Comparison of ENCODE assay signal across 24 mouse cellular contexts in the genomic region with DNA sequence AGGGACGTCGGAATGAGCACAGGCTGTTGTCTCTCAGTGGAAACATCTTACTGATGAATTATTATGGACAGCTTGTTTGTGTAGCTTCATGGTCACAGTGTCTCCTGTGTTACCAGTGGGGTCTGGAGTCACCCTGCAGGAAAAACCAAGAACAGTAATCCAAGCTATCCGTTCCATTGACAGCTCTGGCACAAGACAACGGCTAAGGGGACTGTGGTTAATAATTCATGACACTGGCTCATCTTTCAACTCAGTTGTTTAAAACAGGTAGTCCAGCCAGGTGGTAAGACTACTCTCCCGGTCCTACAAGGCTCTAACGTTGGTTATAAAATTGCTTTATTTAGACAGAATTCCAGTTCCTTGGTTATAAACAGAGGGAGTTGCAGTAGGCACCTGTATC. TPM values are rescaled to one million over a fixed set of nuclear protein-coding genes. Genes with fewer than 3 reads are reported as not detected.
DNase-seq lines count a peak whose midpoint lies in the region; ATAC-seq lines count a peak whose summit lies in the region.
"Had no signal": no experiment of that assay in that cellular context is flagged by ENCODE, and none has a peak within 500 bp of the region (broad histone marks: within the 10 kb centered on the region; RNA-seq: fewer than 3 reads in every experiment).

No protein-coding gene starts in this region.

- ATAC-seq in kidney, embryonic 14.5 days (ENCODE audit: low FRiP score, low TSS enrichment) = no peak
- ATAC-seq in kidney, embryonic 15.5 days (replicated peaks; ENCODE audit: low FRiP score) = no peak
- ATAC-seq: CD4-positive, CD25-positive, alpha-beta regulatory T cell, adult 4 months; forebrain, embryonic 14.5 days; forebrain, postnatal 0 days had no signal

- H3K9me3 ChIP-seq in kidney, embryonic 14.5 days (ENCODE audit: control insufficient read depth, low read length) = no peaks in the 10 kb centered on the region
- no peaks in the 10 kb centered on the region for H3K9me3 ChIP-seq in kidney, embryonic 15.5 days (replicated peaks)
- H3K9me3 ChIP-seq in midbrain, embryonic 10.5 days (replicated peaks) = no peaks in the 10 kb centered on the region
- H3K9me3 ChIP-seq: embryonic facial prominence, embryonic 12.5 days; embryonic facial prominence, embryonic 15.5 days; heart, embryonic 13.5 days had no signal

- 51% methylated on average over 6 of the region's 6 CpGs for WGBS in kidney, embryonic 14.5 days
- 51% methylated on average over 6 of the region's 6 CpGs for WGBS in kidney, embryonic 15.5 days
- WGBS in midbrain, embryonic 10.5 days = 94% methylated on average over 6 of the region's 6 CpGs

- no peak overlapping the region for H3K4me3 ChIP-seq in kidney, embryonic 14.5 days (ENCODE audit: low read length)
- H3K4me3 ChIP-seq in kidney, embryonic 15.5 days (replicated peaks) = no peak overlapping the region
- H3K4me3 ChIP-seq in midbrain, embryonic 10.5 days = no peak overlapping the region
- H3K4me3 ChIP-seq: embryonic facial prominence, embryonic 12.5 days; embryonic facial prominence, embryonic 15.5 days; gastrocnemius, adult 2 months; heart, embryonic 13.5 days had no signal

- no peak overlapping the region for H3K4me2 ChIP-seq in kidney, embryonic 14.5 days (replicated peaks; ENCODE audit: low read depth, low read length)
- no peak overlapping the region for H3K4me2 ChIP-seq in kidney, embryonic 15.5 days
- H3K4me2 ChIP-seq: embryonic facial prominence, embryonic 12.5 days; embryonic facial prominence, embryonic 15.5 days; heart, embryonic 13.5 days; hindbrain, embryonic 14.5 days had no signal

- DNase-seq in kidney, adult 18-20 months = peak; percentile 36
- peak; percentile 85 for DNase-seq in kidney, adult 9 months
- peak; percentile 51 to 71 for DNase-seq in kidney, postnatal 36 days
- no peak for DNase-seq in midbrain, embryonic 10.5 days (ENCODE audit: low spot score)
- DNase-seq: adrenal gland, adult 2 months; adrenal gland, postnatal 14 days; cerebellum, adult 11 months; cerebellum, adult 2 months; cerebellum, adult 9-11 months; cerebellum, postnatal 25 days; forebrain, postnatal 0 days; gastrocnemius, adult 2 months; gastrocnemius, postnatal 14 days; heart, adult 18-20 months; heart, postnatal 14 days; heart, postnatal 4 days had no signal

- H3K4me1 ChIP-seq in kidney, embryonic 14.5 days (ENCODE audit: control insufficient read depth, insufficient read depth, low read length) = peaks cover 5% of the 10 kb centered on the region; the same call in 1 of the 2 replicates
- peaks cover 16% of the 10 kb centered on the region for H3K4me1 ChIP-seq in kidney, embryonic 15.5 days
- H3K4me1 ChIP-seq in midbrain, embryonic 10.5 days = no peaks in the 10 kb centered on the region
- H3K4me1 ChIP-seq: embryonic facial prominence, embryonic 15.5 days had no signal

- no peaks in the 10 kb centered on the region for H3K27me3 ChIP-seq in kidney, embryonic 14.5 days (ENCODE audit: control insufficient read depth, insufficient read depth, low read length)
- H3K27me3 ChIP-seq in kidney, embryonic 15.5 days = peaks cover 9% of the 10 kb centered on the region; the same call in 1 of the 2 replicates
- no peaks in the 10 kb centered on the region for H3K27me3 ChIP-seq in midbrain, embryonic 10.5 days (ENCODE audit: low read depth, poor library complexity, severe bottlenecking)
- H3K27me3 ChIP-seq: embryonic facial prominence, embryonic 12.5 days; embryonic facial prominence, embryonic 15.5 days; heart, embryonic 13.5 days had no signal

- H3K27ac ChIP-seq in kidney, embryonic 14.5 days (ENCODE audit: low read depth, low read length) = no peak overlapping the region
- H3K27ac ChIP-seq in kidney, embryonic 15.5 days = no peak overlapping the region
- no peak overlapping the region for H3K27ac ChIP-seq in midbrain, embryonic 10.5 days (replicated peaks)
- H3K27ac ChIP-seq: embryonic facial prominence, embryonic 12.5 days; embryonic facial prominence, embryonic 15.5 days; gastrocnemius, adult 2 months; heart, embryonic 13.5 days; hindbrain, embryonic 14.5 days had no signal

- no peak overlapping the region for H3K9ac ChIP-seq in kidney, embryonic 14.5 days (ENCODE audit: low read depth, low read length)
- H3K9ac ChIP-seq in kidney, embryonic 15.5 days = no peak overlapping the region
- H3K9ac ChIP-seq: embryonic facial prominence, embryonic 12.5 days; embryonic facial prominence, embryonic 15.5 days; forebrain, postnatal 0 days; heart, embryonic 13.5 days; hindbrain, embryonic 14.5 days had no signal

- no peaks in the 10 kb centered on the region for H3K36me3 ChIP-seq in kidney, embryonic 14.5 days (ENCODE audit: control insufficient read depth, insufficient read depth, low read length)
- no peaks in the 10 kb centered on the region for H3K36me3 ChIP-seq in kidney, embryonic 15.5 days
- no peaks in the 10 kb centered on the region for H3K36me3 ChIP-seq in midbrain, embryonic 10.5 days
- H3K36me3 ChIP-seq: embryonic facial prominence, embryonic 12.5 days; embryonic facial prominence, embryonic 15.5 days; heart, embryonic 13.5 days had no signal

RNA-seq across cellular contexts. Expression of a gene that starts 53.6 kb away (rescaled TPM):
- polyA plus RNA-seq in kidney, embryonic 14.5 days (2014; fragmentation: Nextera tagmentation; extraction: Ambion mirVana) = 3.4 and 4.8 TPM in 2 replicates
- 3.6 and 3.9 TPM in 2 replicates for polyA plus RNA-seq in kidney, embryonic 15.5 days (2015; fragmentation: Nextera tagmentation; extraction: Ambion mirVana)
- 2.3 and 2.6 TPM in 2 replicates for polyA plus RNA-seq in midbrain, embryonic 10.5 days (2016; fragmentation: Nextera tagmentation; extraction: Ambion mirVana)

RNA-seq across cellular contexts. Expression of a gene that starts 59.2 kb away (rescaled TPM):
- polyA plus RNA-seq in kidney, embryonic 14.5 days (2014; fragmentation: Nextera tagmentation; extraction: Ambion mirVana) = 1.5 and 1.6 TPM in 2 replicates
- 1.2 and 3.1 TPM in 2 replicates for polyA plus RNA-seq in kidney, embryonic 15.5 days (2015; fragmentation: Nextera tagmentation; extraction: Ambion mirVana)
- 2.9 and 3.2 TPM in 2 replicates for polyA plus RNA-seq in midbrain, embryonic 10.5 days (2016; fragmentation: Nextera tagmentation; extraction: Ambion mirVana)
